Mouse (Mus musculus): Measurements from ENCODE around the gene Gm49601. TPM values are rescaled to one million over a fixed set of nuclear protein-coding genes. Genes with fewer than 3 reads are reported as not detected.

The Gm49601 gene
- polyA plus RNA-seq, 1 experiment from 2014 or later, result 0.67 TPM

DNA sequence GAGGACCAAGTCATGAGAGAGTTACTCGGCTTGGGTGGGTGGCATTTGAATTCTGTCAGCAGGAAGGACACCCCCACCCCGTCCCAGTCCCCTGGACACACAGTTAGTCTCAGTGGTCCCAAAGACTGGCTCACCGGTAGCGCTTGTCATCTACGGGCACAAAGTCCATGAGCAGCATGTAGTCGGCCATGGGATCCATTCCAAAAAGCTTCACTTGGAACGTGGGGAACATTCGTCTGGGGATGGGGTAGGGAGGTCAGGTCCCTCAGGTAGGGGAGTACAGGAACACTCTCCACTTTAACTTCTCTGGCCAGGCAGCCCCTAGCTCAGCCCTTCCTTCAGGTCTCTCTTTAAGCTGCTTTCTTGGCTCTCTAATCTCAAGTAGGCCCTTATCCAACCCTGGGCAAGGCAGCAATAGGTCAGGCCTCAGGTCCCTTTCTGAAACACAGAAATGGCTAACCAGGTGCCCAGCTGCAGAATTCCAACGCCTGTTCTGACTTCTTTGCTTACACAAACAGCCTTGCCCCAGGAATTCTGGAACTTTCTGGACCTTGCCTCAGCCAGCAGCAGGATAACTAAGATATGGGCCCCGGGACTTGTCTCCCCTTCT is 41.2 kb downstream of the Gm49601 start:
- H3K36me3 ChIP-seq (ENCODE audit: control insufficient read depth, insufficient read depth, low read length), result no peaks in the 10 kb centered on the region
- peak overlapping the region; percentile 71; the same call in 1 of the 2 replicates for H3K4me2 ChIP-seq (replicated peaks; ENCODE audit: low read depth, low read length)
- no peak overlapping the region for H3K27ac ChIP-seq (ENCODE audit: low read length)
- H3K9ac ChIP-seq (replicated peaks; ENCODE audit: low read depth, low read length), result no peak overlapping the region
- WGBS, result 56% methylated on average over 10 of the region's 10 CpGs
- no peaks in the 10 kb centered on the region for H3K9me3 ChIP-seq (ENCODE audit: control insufficient read depth, low read depth, low read length)
- peaks cover 84% of the 10 kb centered on the region for H3K27me3 ChIP-seq (ENCODE audit: control insufficient read depth, insufficient read depth, low read length)
- no peak for ATAC-seq (ENCODE audit: insufficient number of reproducible peaks, insufficient read depth, low FRiP score, low read depth)
- H3K4me1 ChIP-seq (ENCODE audit: control insufficient read depth, insufficient read depth, low read length), result peaks cover 16% of the 10 kb centered on the region; the same call in 1 of the 2 replicates
- no peak overlapping the region for H3K4me3 ChIP-seq (ENCODE audit: low read depth, low read length)

DNA sequence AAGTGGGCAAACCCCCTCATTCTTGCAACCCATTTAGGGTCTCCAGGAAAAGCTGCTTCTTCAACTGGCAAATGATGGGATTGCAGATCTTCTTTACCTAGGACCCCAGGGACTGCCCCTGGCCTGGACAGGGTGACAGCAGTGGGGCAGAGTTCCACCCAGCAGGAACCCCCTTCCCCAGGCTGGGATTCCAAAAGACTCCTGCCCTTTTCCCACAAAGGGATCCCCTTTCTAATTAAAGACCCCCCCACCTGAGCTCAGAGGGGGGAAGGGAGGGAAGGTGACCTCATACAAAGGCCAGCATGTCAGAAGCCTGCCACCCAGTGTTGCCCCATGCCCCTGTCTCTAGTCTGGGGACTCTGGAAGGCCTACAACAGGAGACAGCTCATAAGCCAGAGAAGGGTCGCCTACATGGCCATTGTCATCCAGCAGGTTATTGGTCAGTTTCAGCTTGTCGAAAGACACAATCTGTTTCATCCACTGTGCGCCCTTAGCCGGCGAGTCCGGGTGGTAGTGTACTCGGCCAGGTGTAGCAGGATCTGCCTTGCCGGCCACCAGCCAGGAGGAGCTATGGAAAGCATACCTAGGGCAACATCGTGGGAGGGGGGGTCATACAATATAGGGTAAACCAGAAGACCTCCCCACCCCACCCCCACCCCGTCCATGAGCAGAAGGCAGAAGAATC is 42.4 kb downstream of the Gm49601 start:
- Histone ChIP-seq H3K9ac (replicated peaks; ENCODE audit: low read depth, low read length) (no peak overlapping the region), H3K36me3 (ENCODE audit: control insufficient read depth, insufficient read depth, low read length) (no peaks in the 10 kb centered on the region), H3K4me1 (ENCODE audit: control insufficient read depth, insufficient read depth, low read length) (peaks cover 16% of the 10 kb centered on the region; the same call in 1 of the 2 replicates), H3K4me2 (replicated peaks; ENCODE audit: low read depth, low read length) (no peak overlapping the region), H3K27me3 (ENCODE audit: control insufficient read depth, insufficient read depth, low read length) (peaks cover 77% of the 10 kb centered on the region), H3K27ac (ENCODE audit: low read length) (no peak overlapping the region), H3K9me3 (ENCODE audit: control insufficient read depth, low read depth, low read length) (no peaks in the 10 kb centered on the region), H3K4me3 (ENCODE audit: low read depth, low read length) (no peak overlapping the region)
- 42% methylated on average over 10 of the region's 10 CpGs for WGBS
- no peak for ATAC-seq (ENCODE audit: insufficient number of reproducible peaks, insufficient read depth, low FRiP score, low read depth)

DNA sequence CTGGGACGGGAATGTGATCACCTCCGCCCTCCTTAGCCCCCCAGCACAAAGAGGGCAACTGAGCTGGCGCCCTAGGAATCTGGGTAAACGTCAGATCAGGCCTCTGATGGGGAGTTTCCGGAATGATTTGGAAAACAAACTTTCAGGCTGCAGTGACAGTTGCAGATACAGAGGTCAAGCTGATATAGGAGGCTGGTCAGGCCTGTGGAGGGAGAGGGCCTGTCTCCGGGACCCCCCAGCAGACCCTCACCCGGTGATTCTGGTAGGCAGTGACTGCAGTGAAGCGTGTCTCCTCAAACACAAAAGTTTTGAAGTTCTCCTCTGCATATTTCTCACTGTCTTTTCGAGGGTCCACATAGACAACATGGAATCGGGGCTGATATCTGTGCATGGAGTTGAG is 43.1 kb downstream of the Gm49601 start:
- no peaks in the 10 kb centered on the region for H3K36me3 ChIP-seq (ENCODE audit: control insufficient read depth, insufficient read depth, low read length)
- no peak overlapping the region for H3K27ac ChIP-seq (ENCODE audit: low read length)
- H3K27me3 ChIP-seq (ENCODE audit: control insufficient read depth, insufficient read depth, low read length), result peaks cover 71% of the 10 kb centered on the region
- H3K9me3 ChIP-seq (ENCODE audit: control insufficient read depth, low read depth, low read length), result no peaks in the 10 kb centered on the region
- no peak overlapping the region for H3K4me3 ChIP-seq (ENCODE audit: low read depth, low read length)
- no peak overlapping the region for H3K9ac ChIP-seq (replicated peaks; ENCODE audit: low read depth, low read length)
- H3K4me2 ChIP-seq (replicated peaks; ENCODE audit: low read depth, low read length), result no peak overlapping the region
- WGBS, result 33% methylated on average over 10 of the region's 10 CpGs
- ATAC-seq (ENCODE audit: insufficient number of reproducible peaks, insufficient read depth, low FRiP score, low read depth), result no peak
- peaks cover 16% of the 10 kb centered on the region; the same call in 1 of the 2 replicates for H3K4me1 ChIP-seq (ENCODE audit: control insufficient read depth, insufficient read depth, low read length)

DNA sequence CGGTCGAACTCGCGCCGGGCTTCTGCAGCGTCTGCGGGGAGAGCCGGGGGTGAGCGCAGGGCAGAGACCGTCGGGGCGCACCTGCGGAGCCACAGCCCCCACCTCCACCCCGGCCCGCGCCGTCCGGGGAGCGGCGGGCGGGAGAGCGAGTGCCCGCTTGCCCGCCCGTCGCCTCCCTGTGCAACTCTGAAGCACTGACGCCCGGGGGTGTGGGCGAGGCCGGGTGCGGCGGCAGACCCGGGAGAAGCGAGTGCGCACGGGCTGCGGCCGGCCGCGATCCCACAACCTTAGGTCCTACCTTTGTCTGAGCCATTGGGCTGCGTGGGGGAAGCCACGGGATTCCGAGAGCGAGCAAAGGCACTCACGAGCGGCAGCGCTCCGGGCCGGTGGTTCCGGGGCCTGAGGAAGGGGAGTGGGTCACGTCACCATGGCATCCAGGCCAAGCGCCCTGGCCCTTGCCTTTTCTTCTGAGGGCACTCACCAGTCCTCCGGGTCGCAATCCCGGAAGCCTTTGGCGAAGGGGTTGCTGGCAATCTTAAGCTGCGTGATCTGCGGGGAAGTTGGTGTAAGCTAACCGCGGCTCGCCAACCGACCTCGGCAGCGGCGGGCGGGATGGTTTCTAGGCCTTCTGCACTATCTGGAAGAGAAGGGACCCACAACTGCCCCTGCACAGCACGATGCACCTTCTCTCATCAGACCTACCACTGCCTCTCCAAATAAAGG is 43.6 kb downstream of the Gm49601 start:
- H3K4me2 ChIP-seq (replicated peaks; ENCODE audit: low read depth, low read length), result peak overlapping the region; percentile 56
- no peak overlapping the region for H3K27ac ChIP-seq (ENCODE audit: low read length)
- H3K9ac ChIP-seq (replicated peaks; ENCODE audit: low read depth, low read length), result 0 out of 2 replicates have a peak overlapping the region, but pooled peaks have one; percentile 14
- no peaks in the 10 kb centered on the region for H3K9me3 ChIP-seq (ENCODE audit: control insufficient read depth, low read depth, low read length)
- peak overlapping the region; percentile 34 for H3K4me3 ChIP-seq (ENCODE audit: low read depth, low read length)
- no peaks in the 10 kb centered on the region for H3K36me3 ChIP-seq (ENCODE audit: control insufficient read depth, insufficient read depth, low read length)
- ATAC-seq (ENCODE audit: insufficient number of reproducible peaks, insufficient read depth, low FRiP score, low read depth), result no peak
- H3K4me1 ChIP-seq (ENCODE audit: control insufficient read depth, insufficient read depth, low read length), result peaks cover 11% of the 10 kb centered on the region; the same call in 1 of the 2 replicates
- peaks cover 65% of the 10 kb centered on the region for H3K27me3 ChIP-seq (ENCODE audit: control insufficient read depth, insufficient read depth, low read length)
- WGBS, result 4% methylated on average over 66 of the region's 67 CpGs

DNA sequence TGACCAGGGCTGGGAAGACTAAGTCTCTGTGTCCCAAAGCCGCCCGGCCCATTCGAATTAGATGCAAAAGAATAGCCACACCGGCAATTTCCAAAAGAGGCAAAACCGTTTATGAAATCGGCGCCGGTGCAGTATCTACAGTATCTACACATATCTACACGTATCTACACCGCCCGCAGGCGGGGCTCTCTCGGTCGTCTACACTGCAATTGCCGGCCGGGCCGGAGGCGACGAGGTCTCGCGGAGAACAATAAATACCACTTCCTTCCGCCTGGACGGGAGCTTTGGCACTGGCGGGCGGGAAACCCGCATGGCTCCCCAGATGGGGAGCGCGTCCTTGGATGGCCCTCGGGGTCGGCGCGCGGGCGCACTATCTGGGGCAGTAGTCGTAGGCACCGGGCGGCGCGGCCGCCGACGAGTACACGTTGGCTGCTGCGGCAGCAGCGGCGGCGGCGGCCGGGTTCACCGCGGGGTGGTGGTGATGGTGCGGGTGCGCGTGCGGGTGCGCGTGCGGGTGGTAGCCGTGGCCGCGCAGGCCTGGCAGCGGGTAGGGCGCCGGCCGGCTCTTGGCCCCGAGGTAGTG is 44.5 kb downstream of the Gm49601 start:
- H3K9ac ChIP-seq (replicated peaks; ENCODE audit: low read depth, low read length), result peak overlapping the region; percentile 14; the same call in 1 of the 2 replicates
- peaks cover 65% of the 10 kb centered on the region for H3K27me3 ChIP-seq (ENCODE audit: control insufficient read depth, insufficient read depth, low read length)
- peak overlapping the region; percentile 56 for H3K4me2 ChIP-seq (replicated peaks; ENCODE audit: low read depth, low read length)
- no peaks in the 10 kb centered on the region for H3K9me3 ChIP-seq (ENCODE audit: control insufficient read depth, low read depth, low read length)
- whole genome bisulfite sequencing, result 2% methylated on average over 64 of the region's 66 CpGs
- H3K27ac ChIP-seq (ENCODE audit: low read length), result no peak overlapping the region
- ATAC-seq (ENCODE audit: insufficient number of reproducible peaks, insufficient read depth, low FRiP score, low read depth), result no peak
- H3K4me3 ChIP-seq (ENCODE audit: low read depth, low read length), result peak overlapping the region; percentile 34
- no peaks in the 10 kb centered on the region for H3K36me3 ChIP-seq (ENCODE audit: control insufficient read depth, insufficient read depth, low read length)
- peaks cover 11% of the 10 kb centered on the region; the same call in 1 of the 2 replicates for H3K4me1 ChIP-seq (ENCODE audit: control insufficient read depth, insufficient read depth, low read length)

DNA sequence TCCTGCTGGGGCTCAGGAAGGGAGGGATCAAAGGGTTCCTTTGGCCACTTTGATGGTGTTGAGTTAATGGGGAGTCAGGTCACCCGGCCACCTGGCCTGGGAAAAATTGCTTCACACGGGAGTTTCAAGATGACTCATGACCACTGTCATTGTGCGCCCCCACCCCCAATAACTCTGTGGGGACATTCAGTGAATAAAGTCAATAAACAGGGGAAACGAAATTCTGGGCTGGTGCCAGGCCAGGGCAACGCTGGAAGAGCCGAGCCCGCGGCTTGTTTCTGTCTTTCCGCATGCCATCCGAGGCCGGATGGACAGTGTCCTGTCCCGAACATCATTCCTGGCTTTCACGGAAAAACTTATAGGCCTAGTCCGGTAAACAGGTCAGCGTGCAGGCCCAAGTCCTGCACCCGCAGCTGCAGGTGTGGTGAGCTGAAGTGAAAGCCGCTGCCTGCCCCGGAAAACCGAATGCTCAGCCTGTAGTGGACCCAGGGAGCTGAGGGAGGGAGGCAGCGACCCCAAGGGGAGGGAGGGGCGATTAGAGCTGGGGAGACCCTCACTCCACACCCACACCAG is 45.1 kb downstream of the Gm49601 start:
- WGBS, result 8% methylated on average over 21 of the region's 21 CpGs
- peaks cover 11% of the 10 kb centered on the region; the same call in 1 of the 2 replicates for H3K4me1 ChIP-seq (ENCODE audit: control insufficient read depth, insufficient read depth, low read length)
- H3K4me3 ChIP-seq (ENCODE audit: low read depth, low read length), result peak overlapping the region; percentile 34
- no peaks in the 10 kb centered on the region for H3K9me3 ChIP-seq (ENCODE audit: control insufficient read depth, low read depth, low read length)
- peaks cover 65% of the 10 kb centered on the region for H3K27me3 ChIP-seq (ENCODE audit: control insufficient read depth, insufficient read depth, low read length)
- H3K27ac ChIP-seq (ENCODE audit: low read length), result no peak overlapping the region
- no peak for ATAC-seq (ENCODE audit: insufficient number of reproducible peaks, insufficient read depth, low FRiP score, low read depth)
- H3K4me2 ChIP-seq (replicated peaks; ENCODE audit: low read depth, low read length), result peak overlapping the region; percentile 56
- no peaks in the 10 kb centered on the region for H3K36me3 ChIP-seq (ENCODE audit: control insufficient read depth, insufficient read depth, low read length)
- H3K9ac ChIP-seq (replicated peaks; ENCODE audit: low read depth, low read length), result no peak overlapping the region

DNA sequence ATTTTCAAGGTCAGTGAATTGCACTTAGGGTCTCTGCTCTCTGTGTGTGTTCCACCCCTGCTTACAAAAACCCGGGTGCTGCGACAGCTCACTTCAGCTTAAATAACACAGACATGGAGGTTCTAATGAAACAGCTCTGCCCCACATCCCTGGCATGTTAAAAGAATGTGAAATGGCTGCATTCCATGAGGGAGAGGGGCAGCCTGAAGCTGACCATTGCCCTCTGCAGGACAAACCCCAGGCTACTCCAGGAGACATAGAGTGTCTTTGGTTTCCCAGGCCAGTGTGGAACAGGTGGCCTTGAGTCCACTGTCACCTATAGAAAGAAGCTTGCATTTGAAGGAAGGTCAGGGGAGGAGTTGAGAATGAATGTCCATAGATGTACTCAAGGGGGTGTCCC is 45.8 kb downstream of the Gm49601 start:
- 20% methylated on average over 2 of the region's 2 CpGs for WGBS
- H3K27me3 ChIP-seq (ENCODE audit: control insufficient read depth, insufficient read depth, low read length), result peaks cover 57% of the 10 kb centered on the region
- H3K4me3 ChIP-seq (ENCODE audit: low read depth, low read length), result no peak overlapping the region
- no peak overlapping the region for H3K4me2 ChIP-seq (replicated peaks; ENCODE audit: low read depth, low read length)
- peaks cover 11% of the 10 kb centered on the region; the same call in 1 of the 2 replicates for H3K4me1 ChIP-seq (ENCODE audit: control insufficient read depth, insufficient read depth, low read length)
- H3K9me3 ChIP-seq (ENCODE audit: control insufficient read depth, low read depth, low read length), result no peaks in the 10 kb centered on the region
- H3K27ac ChIP-seq (ENCODE audit: low read length), result no peak overlapping the region
- H3K36me3 ChIP-seq (ENCODE audit: control insufficient read depth, insufficient read depth, low read length), result no peaks in the 10 kb centered on the region
- ATAC-seq (ENCODE audit: insufficient number of reproducible peaks, insufficient read depth, low FRiP score, low read depth), result no peak
- H3K9ac ChIP-seq (replicated peaks; ENCODE audit: low read depth, low read length), result no peak overlapping the region
